Mouse (Mus musculus): Measurements from ENCODE around the gene Atpif1. TPM values are rescaled to one million over a fixed set of nuclear protein-coding genes. Genes with fewer than 3 reads are reported as not detected.
"Not testable (repeated sequence)": the region's sequence is repeated elsewhere in the genome, so short reads cannot be mapped to it uniquely, and the experiment has no call there.

The Atpif1 gene
- polyA plus RNA-seq, 1 experiment, result 100 TPM

DNA sequence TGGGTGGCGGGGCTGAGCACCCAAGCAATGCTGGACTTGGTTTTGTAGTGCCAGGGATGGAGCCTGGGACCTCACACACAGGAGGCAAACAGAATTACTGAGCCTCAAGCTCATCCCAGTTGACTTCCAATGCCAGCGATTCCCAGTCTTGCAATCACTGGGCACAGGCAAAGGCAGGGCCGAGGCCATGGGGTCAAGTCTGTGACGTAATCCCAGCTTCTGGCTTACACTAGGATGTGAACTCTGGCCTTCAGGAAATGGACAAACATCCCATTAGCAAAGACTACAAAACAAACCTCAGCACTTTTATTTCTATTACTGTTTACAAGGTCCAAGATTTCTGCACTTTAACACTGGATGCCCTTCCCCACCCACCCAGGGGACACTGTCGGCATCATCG is 41.7 kb downstream of the Atpif1 start:
- DNase-seq (ENCODE audit: low read depth), result no peak

DNA sequence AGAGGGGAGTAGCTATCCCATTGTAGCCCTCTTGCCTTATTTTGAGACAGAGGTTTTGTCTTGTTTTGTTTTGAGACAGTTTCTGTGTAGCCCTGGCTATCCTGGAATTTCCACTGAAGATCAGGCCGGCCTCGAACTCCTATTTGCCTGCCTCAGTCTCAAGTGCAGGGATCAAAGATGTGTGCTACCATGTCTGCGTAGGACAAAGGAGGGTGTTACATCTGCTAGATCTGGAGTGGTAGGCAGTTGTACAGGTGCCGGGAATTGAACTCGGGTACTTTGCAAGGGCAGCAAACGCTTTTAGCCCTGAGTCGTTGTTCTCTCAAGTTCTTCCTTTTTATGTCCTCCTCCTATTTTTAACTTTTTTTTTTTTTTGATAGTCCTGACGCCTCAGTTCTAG is 42.4 kb downstream of the Atpif1 start:
- no peak for DNase-seq (ENCODE audit: low read depth)

DNA sequence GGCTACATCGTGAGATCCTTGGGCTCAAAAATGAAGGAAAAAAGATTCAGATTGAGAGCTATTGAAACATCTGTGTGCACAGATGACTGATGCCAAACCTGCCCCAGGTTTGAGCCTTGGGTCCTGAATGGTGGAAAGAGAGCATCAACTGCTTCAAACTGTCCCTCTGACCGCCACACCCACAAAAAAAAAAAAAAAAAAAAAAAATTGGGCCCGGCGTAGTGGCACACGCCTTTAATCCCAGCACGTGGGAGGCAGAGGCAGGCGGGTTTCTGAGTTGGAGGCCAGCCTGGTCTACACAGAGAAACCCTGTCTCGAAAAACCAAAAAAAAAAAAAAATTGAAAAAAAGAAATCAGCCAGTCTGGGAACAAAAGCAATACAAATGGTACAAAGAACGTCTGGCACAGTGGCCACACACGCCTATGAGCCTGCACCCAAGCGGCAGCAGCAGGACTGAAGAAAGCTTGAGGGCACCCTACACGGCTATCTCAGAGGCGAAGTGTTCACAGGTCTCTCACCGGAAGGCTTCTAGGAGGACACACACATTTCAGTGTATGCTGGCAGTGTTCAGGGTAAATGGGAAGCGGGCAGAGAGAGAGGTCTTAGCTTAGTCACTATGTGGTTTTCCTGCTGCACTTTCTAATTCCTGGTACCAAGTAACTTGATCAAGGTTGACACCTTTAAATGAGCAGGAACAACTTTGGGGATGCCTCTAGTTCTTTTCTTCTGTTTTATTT is 43.0 kb downstream of the Atpif1 start:
- DNase-seq (ENCODE audit: low read depth), result no peak

DNA sequence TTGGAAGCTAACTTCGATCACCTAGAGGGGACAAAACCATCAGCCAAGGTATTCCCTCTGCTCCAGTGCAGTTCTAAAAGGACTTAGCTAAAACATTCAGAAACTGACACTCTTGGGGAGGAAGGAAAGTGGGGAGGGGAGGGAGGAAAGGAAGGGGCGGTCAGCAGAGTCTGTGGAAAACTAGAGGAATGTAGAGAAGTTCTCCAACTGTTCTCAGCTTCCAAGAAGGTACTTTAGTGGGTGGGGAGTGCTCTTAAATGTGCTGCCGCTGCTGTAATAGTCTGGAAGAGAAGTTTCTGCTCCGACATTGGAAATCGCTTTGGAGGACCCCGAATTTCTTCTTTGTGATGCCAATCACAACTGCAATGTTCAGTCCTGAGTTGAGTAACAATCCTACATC is 44.5 kb downstream of the Atpif1 start:
- DNase-seq (ENCODE audit: low read depth), result no peak

DNA sequence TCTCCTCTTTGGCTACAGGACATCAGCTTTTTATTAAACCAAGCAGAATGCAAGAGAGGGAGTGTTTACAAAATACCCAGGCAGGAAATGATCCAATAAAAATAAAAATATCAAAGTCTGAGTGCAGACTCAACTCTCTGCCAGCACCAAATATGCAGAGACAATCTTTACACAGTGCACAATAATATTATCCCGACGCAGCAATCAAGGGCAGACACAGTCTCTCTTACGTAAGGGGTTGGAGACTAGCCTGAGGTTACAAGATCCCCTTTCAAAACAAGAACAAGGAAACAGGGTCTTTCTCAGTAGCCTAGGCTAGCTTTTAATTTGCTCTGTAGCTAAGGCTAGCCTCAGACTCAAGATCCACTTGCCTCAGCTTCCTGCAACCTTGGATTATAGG is 44.9 kb downstream of the Atpif1 start:
- no peak for DNase-seq (ENCODE audit: low read depth)

DNA sequence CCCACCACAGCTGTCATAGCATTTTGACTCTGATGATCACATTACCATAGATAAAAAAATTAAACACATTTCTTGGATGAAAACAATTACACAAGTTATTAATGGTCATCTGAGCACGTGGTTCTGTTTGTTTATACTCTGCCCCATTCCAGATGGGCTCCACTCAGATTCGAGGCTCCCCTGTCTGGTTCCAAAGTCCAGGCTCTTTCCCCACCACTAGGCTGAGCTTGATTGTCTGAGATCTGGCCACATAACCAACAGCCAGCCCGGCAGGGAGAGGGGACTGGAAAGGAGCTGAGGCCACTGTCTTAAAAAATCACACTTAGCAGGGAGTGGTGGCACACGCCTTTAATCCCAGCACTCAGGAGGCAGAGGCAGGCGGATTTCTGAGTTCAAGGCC is 48.6 kb downstream of the Atpif1 start:
- no peak for DNase-seq (ENCODE audit: low read depth)

DNA sequence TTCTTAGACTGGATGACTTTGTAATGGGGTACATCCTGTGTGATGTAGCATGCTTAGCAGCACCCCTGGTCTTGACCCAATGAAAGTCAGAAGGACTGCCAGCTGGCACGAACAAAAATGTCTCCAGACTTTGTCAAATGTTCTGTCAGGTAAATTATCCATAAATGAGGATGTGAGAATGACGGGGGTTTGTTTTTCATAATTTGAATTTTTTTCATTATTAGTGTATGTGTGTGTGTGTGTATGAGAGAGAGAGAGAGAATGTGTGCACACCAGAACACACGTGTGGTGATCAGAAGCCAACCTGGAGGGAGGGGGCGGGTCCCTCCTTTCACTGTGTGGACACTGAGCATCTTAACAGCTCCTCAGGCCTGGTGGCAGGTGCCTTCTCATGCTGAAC is 49.2 kb downstream of the Atpif1 start:
- DNase-seq (ENCODE audit: low read depth), result no peak

DNA sequence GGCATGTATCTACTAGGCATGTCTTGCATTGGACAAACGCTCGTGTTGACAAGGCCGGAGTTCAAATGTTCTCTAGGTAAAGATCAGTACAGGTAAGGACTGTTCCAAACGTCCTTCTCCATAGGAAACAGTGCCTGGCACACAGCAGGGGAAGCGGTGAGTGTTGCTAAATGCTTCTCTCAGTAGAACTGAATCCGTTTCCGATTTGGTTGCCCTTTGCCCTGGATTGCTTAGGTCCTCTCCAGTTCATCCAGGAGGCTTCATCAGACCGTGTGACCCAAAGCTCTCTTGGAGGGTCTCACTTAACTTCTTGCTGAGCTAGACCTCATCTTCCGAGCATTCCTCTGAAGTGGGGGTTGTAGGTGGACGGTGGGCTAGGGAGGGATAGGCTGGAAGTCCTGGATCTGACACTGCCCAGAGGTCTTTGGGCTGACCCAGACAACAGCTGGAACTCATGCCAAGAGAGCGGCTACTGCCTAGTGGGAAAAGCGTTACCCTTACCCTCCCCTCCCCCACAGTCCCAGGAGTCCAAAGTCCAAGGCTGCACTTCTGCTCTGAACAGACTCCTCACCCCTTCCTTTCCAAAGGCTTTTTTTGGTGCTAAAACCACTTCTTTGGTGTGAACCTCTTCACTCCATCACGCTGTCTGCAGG is 50.4 kb downstream of the Atpif1 start:
- DNase-seq (ENCODE audit: low read depth), result no peak

DNA sequence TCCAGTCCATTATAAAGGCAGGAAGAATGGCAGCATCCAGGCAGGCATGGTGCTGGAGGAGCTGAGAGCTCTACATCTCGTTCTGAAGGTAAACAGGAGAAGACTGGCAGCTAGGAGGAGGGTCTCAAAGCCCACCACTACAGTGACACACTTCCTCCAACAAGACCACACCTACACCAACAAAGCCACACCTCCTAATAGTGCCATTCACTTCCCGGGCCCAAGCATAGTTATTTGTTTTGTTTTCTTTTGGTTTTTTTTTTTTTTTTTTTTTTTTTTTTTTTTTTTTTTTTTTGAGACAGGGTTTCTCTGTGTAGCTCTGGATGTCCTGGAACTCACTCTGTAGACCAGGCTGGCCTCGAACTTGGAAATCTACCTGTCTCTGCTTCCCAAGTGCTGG is 51.4 kb downstream of the Atpif1 start:
- not testable (repeated sequence) for DNase-seq (ENCODE audit: low read depth)

Other genes starting within 250 kb of the Atpif1 start
- gene Rab42, start 230.3 kb downstream of the Atpif1 start, polyA plus RNA-seq (2012; rRNA removed), result 16.4 and 22.5 TPM in 2 replicates
- 18.9 and 25.9 TPM in 2 replicates for gene Trnau1ap, start 204.1 kb downstream of the Atpif1 start, polyA plus RNA-seq (2012; rRNA removed)
- 8.5 and 10.9 TPM in 2 replicates for gene Rcc1, start 180.1 kb downstream of the Atpif1 start, polyA plus RNA-seq (2012; rRNA removed)
- gene Phactr4, start 111.2 kb downstream of the Atpif1 start, polyA plus RNA-seq (2012; rRNA removed), result 6.2 and 12.9 TPM in 2 replicates
- gene Med18, start 69.7 kb downstream of the Atpif1 start, polyA plus RNA-seq (2012; rRNA removed), result 4.5 and 6.7 TPM in 2 replicates
- gene Sesn2, start 23.2 kb downstream of the Atpif1 start, polyA plus RNA-seq (2012; rRNA removed), result 25.6 and 26.3 TPM in 2 replicates
- 30.5 and 33.1 TPM in 2 replicates for gene Dnajc8, start 1.9 kb upstream of the Atpif1 start, polyA plus RNA-seq (2012; rRNA removed)
- gene Ptafr, start 30.4 kb upstream of the Atpif1 start, polyA plus RNA-seq (2012; rRNA removed), result 9.8 and 12.7 TPM in 2 replicates
- gene Eya3, start 105.3 kb upstream of the Atpif1 start, polyA plus RNA-seq (2012; rRNA removed), result 19.5 and 20.4 TPM in 2 replicates
- 8.8 and 11.5 TPM in 2 replicates for gene Xkr8, start 198.9 kb upstream of the Atpif1 start, polyA plus RNA-seq (2012; rRNA removed)
- 18.4 and 20.3 TPM in 2 replicates for gene Smpdl3b, start 223.6 kb upstream of the Atpif1 start, polyA plus RNA-seq (2012; rRNA removed)
- 20.9 and 21.6 TPM in 2 replicates for gene Rpa2, start 234.7 kb upstream of the Atpif1 start, polyA plus RNA-seq (2012; rRNA removed)

Data from gonadal fat pad, adult 2 months (tissue).